Mouse (Mus musculus) liver, postnatal 0 days (tissue): Measurements from ENCODE around the gene Dph2.

Experiments used
- CTCF ChIP-seq: sonication (generic); IDR thresholded peaks from 2 replicates; pipeline ENCODE4 v1.5.1; 2016; ENCODE audit warnings: antibody characterized with exemption, low read depth
- EP300 ChIP-seq: IDR thresholded peaks from 2 replicates; pipeline ENCODE4 v1.6.1; 2016; ENCODE audit warnings: antibody characterized with exemption, low read depth, mild to moderate bottlenecking

GRCm38 (mm10) chr4:117850871-117851270 lies 41.0 kb downstream of the Dph2 start:
- TF ChIP-seq CTCF: no peak
- TF ChIP-seq EP300: no peak
